Mouse (Mus musculus): Measurements from ENCODE around the gene 1700023F06Rik. TPM values are rescaled to one million over a fixed set of nuclear protein-coding genes. Genes with fewer than 3 reads are reported as not detected.
"Not testable (repeated sequence)": the region's sequence is repeated elsewhere in the genome, so short reads cannot be mapped to it uniquely, and the experiment has no call there.

Gene 1700023F06Rik
- polyA plus RNA-seq, 1 experiment: 0.51 TPM

GRCm38 (mm10) chr11:103223951-103224456 is 15.6 kb upstream of the 1700023F06Rik start:
- no peak overlapping the region for H3K4me3 ChIP-seq (ENCODE audit: low read depth, low read length)

GRCm38 (mm10) chr11:103223444-103223843 is 15.1 kb upstream of the 1700023F06Rik start:
- Histone ChIP-seq H3K4me1 (ENCODE audit: control insufficient read depth, insufficient read depth, insufficient read length, low read length) (peaks cover 28% of the 10 kb centered on the region), H3K36me3 (ENCODE audit: control insufficient read depth, insufficient read depth, low read length) (peaks cover 49% of the 10 kb centered on the region)

More at GRCm38 (mm10) chr11:103223951-103224456, 15.6 kb upstream of the 1700023F06Rik start:
- no peaks in the 10 kb centered on the region for H3K27me3 ChIP-seq (ENCODE audit: control insufficient read depth, insufficient read depth, low read length)
- TF ChIP-seq CTCF (IDR thresholded peaks at IDR 0.05; ENCODE audit: extremely low read depth, insufficient read length, insufficient replicate concordance, low read depth, low read length): no peak
- no peak for TF ChIP-seq POLR2A (IDR thresholded peaks at IDR 0.05; ENCODE audit: low read depth, low read length)
- peaks cover 52% of the 10 kb centered on the region for H3K36me3 ChIP-seq (ENCODE audit: control insufficient read depth, insufficient read depth, low read length)
- 86% methylated on average over 18 of the region's 18 CpGs for WGBS
- H3K4me1 ChIP-seq (ENCODE audit: control insufficient read depth, insufficient read depth, insufficient read length, low read length): peaks cover 26% of the 10 kb centered on the region
- peak overlapping the region; percentile 3 for H3K27ac ChIP-seq (ENCODE audit: insufficient read depth, low read depth, low read length)

GRCm38 (mm10) chr11:103222718-103223117 is 14.4 kb upstream of the 1700023F06Rik start:
- H3K27me3 ChIP-seq (ENCODE audit: control insufficient read depth, insufficient read depth, low read length); H3K4me3 ChIP-seq (ENCODE audit: low read depth, low read length); H3K27ac ChIP-seq (ENCODE audit: insufficient read depth, low read depth, low read length): not testable (repeated sequence)
- WGBS: 86% methylated on average over 4 of the region's 4 CpGs
- peaks cover 31% of the 10 kb centered on the region for H3K4me1 ChIP-seq (ENCODE audit: control insufficient read depth, insufficient read depth, insufficient read length, low read length)
- peaks cover 44% of the 10 kb centered on the region for H3K36me3 ChIP-seq (ENCODE audit: control insufficient read depth, insufficient read depth, low read length)

More at GRCm38 (mm10) chr11:103223444-103223843, 15.1 kb upstream of the 1700023F06Rik start:
- TF ChIP-seq POLR2A (IDR thresholded peaks at IDR 0.05; ENCODE audit: low read depth, low read length) (no peak), CTCF (IDR thresholded peaks at IDR 0.05; ENCODE audit: extremely low read depth, insufficient read length, insufficient replicate concordance, low read depth, low read length) (no peak)
- WGBS: 87% methylated on average over 10 of the region's 10 CpGs
- Histone ChIP-seq H3K27me3 (ENCODE audit: control insufficient read depth, insufficient read depth, low read length) (no peaks in the 10 kb centered on the region), H3K4me3 (ENCODE audit: low read depth, low read length) (no peak overlapping the region), H3K27ac (ENCODE audit: insufficient read depth, low read depth, low read length) (peak overlapping the region; percentile 3)

DNA sequence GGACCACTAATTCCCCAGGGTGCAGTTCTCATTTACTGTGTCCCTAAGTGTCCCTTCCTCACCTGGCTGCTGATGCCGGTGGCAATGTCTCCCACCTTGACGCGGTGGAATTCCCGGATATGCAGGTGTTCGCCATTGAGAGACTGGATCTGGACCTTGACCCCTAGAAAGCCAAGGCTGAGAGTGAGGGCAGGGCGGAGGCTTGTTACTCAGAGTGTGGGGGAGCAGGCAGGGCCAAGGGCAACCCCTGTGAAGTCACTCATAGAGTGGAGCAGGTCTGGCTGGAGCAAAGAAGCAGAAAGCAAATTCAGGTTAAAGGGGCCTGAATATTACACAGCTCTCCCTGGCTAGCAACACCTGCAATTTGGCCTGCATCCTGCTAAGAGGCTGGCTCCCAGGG is 13.1 kb upstream of the 1700023F06Rik start:
- H3K27me3 ChIP-seq (ENCODE audit: control insufficient read depth, insufficient read depth, low read length): no peaks in the 10 kb centered on the region
- H3K4me1 ChIP-seq (ENCODE audit: control insufficient read depth, insufficient read depth, insufficient read length, low read length): peaks cover 29% of the 10 kb centered on the region
- 52% methylated on average over 6 of the region's 6 CpGs for WGBS
- peak overlapping the region; percentile 45 for H3K4me3 ChIP-seq (ENCODE audit: low read depth, low read length)
- peaks cover 32% of the 10 kb centered on the region for H3K36me3 ChIP-seq (ENCODE audit: control insufficient read depth, insufficient read depth, low read length)
- no peak overlapping the region; the same call in 1 of the 2 replicates for H3K27ac ChIP-seq (ENCODE audit: insufficient read depth, low read depth, low read length)
- TF ChIP-seq CTCF (IDR thresholded peaks at IDR 0.05; ENCODE audit: extremely low read depth, insufficient read length, insufficient replicate concordance, low read depth, low read length): no peak
- TF ChIP-seq POLR2A (IDR thresholded peaks at IDR 0.05; ENCODE audit: low read depth, low read length): no peak

GRCm38 (mm10) chr11:103219995-103220394 is 11.6 kb upstream of the 1700023F06Rik start:
- WGBS: 71% methylated on average over 4 of the region's 4 CpGs
- H3K4me1 ChIP-seq (ENCODE audit: control insufficient read depth, insufficient read depth, insufficient read length, low read length): peaks cover 23% of the 10 kb centered on the region
- TF ChIP-seq POLR2A (IDR thresholded peaks at IDR 0.05; ENCODE audit: low read depth, low read length): no peak
- no peak for TF ChIP-seq CTCF (IDR thresholded peaks at IDR 0.05; ENCODE audit: extremely low read depth, insufficient read length, insufficient replicate concordance, low read depth, low read length)
- no peak overlapping the region for H3K4me3 ChIP-seq (ENCODE audit: low read depth, low read length)
- peaks cover 23% of the 10 kb centered on the region for H3K36me3 ChIP-seq (ENCODE audit: control insufficient read depth, insufficient read depth, low read length)
- no peak overlapping the region for H3K27ac ChIP-seq (ENCODE audit: insufficient read depth, low read depth, low read length)
- no peaks in the 10 kb centered on the region for H3K27me3 ChIP-seq (ENCODE audit: control insufficient read depth, insufficient read depth, low read length)

DNA sequence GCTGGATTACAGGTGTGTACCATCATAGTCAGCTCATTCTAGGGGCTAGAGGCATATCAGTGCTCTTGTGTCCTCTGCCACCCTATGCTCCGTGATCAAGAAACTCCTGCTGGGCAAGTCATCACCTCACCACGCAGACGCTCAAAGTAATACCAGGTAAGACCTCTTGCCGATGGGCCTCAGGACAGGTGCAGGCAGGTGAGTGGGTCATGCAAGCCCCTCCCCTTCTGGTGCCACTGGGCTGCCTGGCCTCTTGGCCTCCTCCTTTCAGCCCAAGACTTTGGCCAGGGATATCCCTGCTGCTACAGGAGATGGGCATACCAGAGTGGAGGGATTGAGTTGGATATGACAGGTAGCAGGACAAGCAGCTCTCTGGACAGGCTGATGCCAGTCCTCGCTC is 10.9 kb upstream of the 1700023F06Rik start:
- TF ChIP-seq CTCF (IDR thresholded peaks at IDR 0.05; ENCODE audit: extremely low read depth, insufficient read length, insufficient replicate concordance, low read depth, low read length) (no peak), POLR2A (IDR thresholded peaks at IDR 0.05; ENCODE audit: low read depth, low read length) (no peak)
- Histone ChIP-seq H3K36me3 (ENCODE audit: control insufficient read depth, insufficient read depth, low read length) (peaks cover 16% of the 10 kb centered on the region), H3K27me3 (ENCODE audit: control insufficient read depth, insufficient read depth, low read length) (no peaks in the 10 kb centered on the region), H3K27ac (ENCODE audit: insufficient read depth, low read depth, low read length) (no peak overlapping the region), H3K4me1 (ENCODE audit: control insufficient read depth, insufficient read depth, insufficient read length, low read length) (peaks cover 23% of the 10 kb centered on the region), H3K4me3 (ENCODE audit: low read depth, low read length) (no peak overlapping the region)
- 85% methylated on average over 5 of the region's 5 CpGs for WGBS

DNA sequence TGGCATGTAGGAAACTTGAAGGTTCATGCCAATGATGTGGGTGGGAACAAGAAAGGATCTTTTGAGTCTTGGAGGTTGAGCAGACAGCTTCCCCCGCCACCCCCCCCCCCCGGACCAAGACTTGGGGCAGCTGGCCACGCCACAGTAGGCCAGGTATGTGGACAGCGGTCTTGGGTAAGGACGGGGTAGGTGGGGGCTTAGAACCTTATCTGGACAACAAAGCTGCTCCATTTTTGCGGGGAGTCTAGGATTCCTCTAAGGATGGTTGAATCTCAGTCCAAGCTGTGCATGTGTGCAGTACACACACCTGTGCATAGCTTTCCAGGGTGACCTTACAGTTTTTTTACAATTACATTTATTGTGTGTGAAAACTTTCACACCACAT is 10.2 kb upstream of the 1700023F06Rik start:
- H3K4me1 ChIP-seq (ENCODE audit: control insufficient read depth, insufficient read depth, insufficient read length, low read length): peaks cover 23% of the 10 kb centered on the region
- no peak overlapping the region for H3K27ac ChIP-seq (ENCODE audit: insufficient read depth, low read depth, low read length)
- WGBS: 24% methylated on average over 6 of the region's 6 CpGs
- H3K27me3 ChIP-seq (ENCODE audit: control insufficient read depth, insufficient read depth, low read length): no peaks in the 10 kb centered on the region
- peak overlapping the region; percentile 70 for H3K4me3 ChIP-seq (ENCODE audit: low read depth, low read length)
- TF ChIP-seq CTCF (IDR thresholded peaks at IDR 0.05; ENCODE audit: extremely low read depth, insufficient read length, insufficient replicate concordance, low read depth, low read length): no peak
- H3K36me3 ChIP-seq (ENCODE audit: control insufficient read depth, insufficient read depth, low read length): peaks cover 9% of the 10 kb centered on the region; the same call in 1 of the 2 replicates
